Mouse (Mus musculus): ENCODE data around the gene Olfr1337. TPM values are rescaled to one million over a fixed set of nuclear protein-coding genes. Genes with fewer than 3 reads are reported as not detected.

Olfr1337 gene
- polyA plus RNA-seq (2017; shearing (Covaris generic)): not detected

DNA sequence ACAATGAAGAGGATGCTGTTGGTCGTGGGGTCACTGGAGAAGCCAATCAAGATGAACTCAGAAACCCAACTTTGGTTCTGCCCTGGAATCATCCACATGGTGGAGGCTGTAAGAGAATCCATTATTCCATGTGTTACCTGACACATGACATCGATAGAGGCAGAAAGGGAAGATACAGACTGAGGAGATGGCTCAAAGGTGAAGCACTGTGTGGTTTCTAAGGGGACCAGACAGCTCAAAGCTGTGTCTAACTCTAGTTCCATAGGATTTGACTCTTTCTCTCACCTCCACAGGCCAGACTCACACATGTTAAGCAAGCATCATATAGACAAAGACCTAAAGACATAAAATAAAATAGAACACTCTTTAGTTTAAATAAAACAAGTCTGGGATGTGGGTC, at the start of gene Olfr1337:
Gene Olfr1337 (minus strand): TSS at position 101 of the 400 bp plus-strand sequence.

GRCm38 (mm10) chr4:118809844-118810243, 27.5 kb upstream of the Olfr1337 start, which contains the start of gene Olfr1335:
Gene Olfr1335, minus strand, starts transcription at chr4:118809944.

GRCm38 (mm10) chr4:118758637-118759036, 23.7 kb downstream of the Olfr1337 start, which contains the start of gene Olfr1338:
Gene Olfr1338, minus strand, starts transcription at chr4:118758737.

DNA sequence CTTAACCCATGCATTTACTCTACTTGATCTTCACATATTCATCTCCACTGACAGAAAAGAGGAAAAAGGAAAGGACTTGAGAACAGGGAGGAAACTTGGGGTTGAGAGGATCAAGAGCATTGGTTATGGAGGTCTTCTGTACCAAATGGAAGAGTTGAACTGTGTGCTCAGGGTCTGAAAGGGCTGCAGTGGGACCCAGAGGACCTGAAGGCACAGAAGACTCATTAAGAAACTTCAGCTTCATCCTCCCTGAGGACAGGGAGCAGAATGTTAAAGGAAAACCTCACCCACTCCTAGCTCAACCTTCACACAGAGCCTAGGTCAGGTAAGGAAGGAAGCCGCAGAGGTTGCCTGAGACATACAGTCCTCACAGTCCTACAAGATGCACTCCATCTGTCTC, 50.5 kb downstream of the Olfr1337 start, which contains the start of gene Olfr1339:
Gene Olfr1339 (plus strand): TSS at position 301 of the 400 bp plus-strand sequence.

Other genes with a start within 250 kb of the Olfr1337 start
- not detected for gene Tmem125, start 238.5 kb downstream of the Olfr1337 start, polyA plus RNA-seq (2017; shearing (Covaris generic))
- not detected for gene Cfap57, start 161.8 kb downstream of the Olfr1337 start, polyA plus RNA-seq (2017; shearing (Covaris generic))
- gene Ebna1bp2, start 161.8 kb downstream of the Olfr1337 start, polyA plus RNA-seq (2017; shearing (Covaris generic)): 113 TPM
- not detected for gene Olfr62, start 123.6 kb downstream of the Olfr1337 start, polyA plus RNA-seq (2017; shearing (Covaris generic))
- not detected for gene Olfr1342, start 89.8 kb downstream of the Olfr1337 start, polyA plus RNA-seq (2017; shearing (Covaris generic))
- gene Olfr1341, start 79.1 kb downstream of the Olfr1337 start, polyA plus RNA-seq (2017; shearing (Covaris generic)): 0.10 TPM
- not detected for gene Olfr1340, start 62.4 kb downstream of the Olfr1337 start, polyA plus RNA-seq (2017; shearing (Covaris generic))
- not detected for gene Olfr1339, start 50.4 kb downstream of the Olfr1337 start, polyA plus RNA-seq (2017; shearing (Covaris generic))
- not detected for gene Olfr1338, start 23.8 kb downstream of the Olfr1337 start, polyA plus RNA-seq (2017; shearing (Covaris generic))
- not detected for gene Olfr1335, start 27.4 kb upstream of the Olfr1337 start, polyA plus RNA-seq (2017; shearing (Covaris generic))
- gene Olfr1333, start 53.7 kb upstream of the Olfr1337 start, polyA plus RNA-seq (2017; shearing (Covaris generic)): not detected
- gene Olfr1331, start 82.1 kb upstream of the Olfr1337 start, polyA plus RNA-seq (2017; shearing (Covaris generic)): 0.32 TPM
- gene Olfr1330, start 106.0 kb upstream of the Olfr1337 start, polyA plus RNA-seq (2017; shearing (Covaris generic)): 0.07 TPM
- not detected for gene Olfr1329, start 134.9 kb upstream of the Olfr1337 start, polyA plus RNA-seq (2017; shearing (Covaris generic))
- gene Olfr1328, start 156.0 kb upstream of the Olfr1337 start, polyA plus RNA-seq (2017; shearing (Covaris generic)): not detected
- gene Lao1, start 179.0 kb upstream of the Olfr1337 start, polyA plus RNA-seq (2017; shearing (Covaris generic)): not detected

All from effector memory CD4-positive, alpha-beta T cell, adult 5 months (primary cell).